Mouse (Mus musculus) macrophage (primary cell): ENCODE measurements around the gene Tle6. TPM values are rescaled to one million over a fixed set of nuclear protein-coding genes. Genes with fewer than 3 reads are reported as not detected.
A peak's percentile ranks its signal among the peaks of the same experiment; 100 is the strongest.

ENCODE experiments used
- H3K27ac ChIP-seq: fragments of 350-480 bp; formaldehyde crosslinking; 2 replicates; pipeline ENCODE4 v1.9.0; 2021
- H3K36me3 ChIP-seq: fragments of 350-480 bp; formaldehyde crosslinking; 2 replicates; pipeline ENCODE4 v1.9.0; 2021; ENCODE audit errors: inconsistent target
- H3K4me3 ChIP-seq: fragments of 350-480 bp; formaldehyde crosslinking; 2 replicates; pipeline ENCODE4 v1.9.0; 2021; ENCODE audit errors: inconsistent target
- H3K79me2 ChIP-seq: fragments of 350-480 bp; formaldehyde crosslinking; 2 replicates; pipeline ENCODE4 v1.9.0; 2021; ENCODE audit errors: inconsistent target
- WGBS: methylation state at CpG from one replicate; pipeline ENCODE4 v1.1.7; 2026; ENCODE audit warnings: inconsistent platforms; ENCODE audit not compliant: missing documents; 5-methylcytosine and 5-hydroxymethylcytosine counted together
- polyA plus RNA-seq: library from polyadenylated mRNA; stranded (reverse); fragments of 250-400 nt; gene quantifications from 3 replicates; pipeline ENCODE4 v1.2.4, GENCODE M21; 2018; ENCODE audit warnings: inconsistent platforms

Gene Tle6
- polyA plus RNA-seq, 1 experiment from 2014 or later = 17.4 TPM

- Histone ChIP-seq H3K4me3 (no peak overlapping the region), H3K27ac (no peak overlapping the region), H3K36me3 (peaks cover 11% of the 10 kb centered on the region; the same call in 1 of the 2 replicates), H3K79me2 (no peaks in the 10 kb centered on the region)
- 91% methylated on average over 9 of the region's 9 CpGs for WGBS
These were observed 31.2 kb downstream of the Tle6 start for GRCm38 (mm10) chr10:81569507-81570237.

GRCm38 (mm10) chr10:81568381-81569191, 32.3 kb downstream of the Tle6 start:
- WGBS = 51% methylated on average over 16 of the region's 16 CpGs
- peaks cover 4% of the 10 kb centered on the region for H3K79me2 ChIP-seq
- no peak overlapping the region for H3K27ac ChIP-seq
- H3K4me3 ChIP-seq = no peak overlapping the region
- peaks cover 16% of the 10 kb centered on the region; the same call in 1 of the 2 replicates for H3K36me3 ChIP-seq

DNA sequence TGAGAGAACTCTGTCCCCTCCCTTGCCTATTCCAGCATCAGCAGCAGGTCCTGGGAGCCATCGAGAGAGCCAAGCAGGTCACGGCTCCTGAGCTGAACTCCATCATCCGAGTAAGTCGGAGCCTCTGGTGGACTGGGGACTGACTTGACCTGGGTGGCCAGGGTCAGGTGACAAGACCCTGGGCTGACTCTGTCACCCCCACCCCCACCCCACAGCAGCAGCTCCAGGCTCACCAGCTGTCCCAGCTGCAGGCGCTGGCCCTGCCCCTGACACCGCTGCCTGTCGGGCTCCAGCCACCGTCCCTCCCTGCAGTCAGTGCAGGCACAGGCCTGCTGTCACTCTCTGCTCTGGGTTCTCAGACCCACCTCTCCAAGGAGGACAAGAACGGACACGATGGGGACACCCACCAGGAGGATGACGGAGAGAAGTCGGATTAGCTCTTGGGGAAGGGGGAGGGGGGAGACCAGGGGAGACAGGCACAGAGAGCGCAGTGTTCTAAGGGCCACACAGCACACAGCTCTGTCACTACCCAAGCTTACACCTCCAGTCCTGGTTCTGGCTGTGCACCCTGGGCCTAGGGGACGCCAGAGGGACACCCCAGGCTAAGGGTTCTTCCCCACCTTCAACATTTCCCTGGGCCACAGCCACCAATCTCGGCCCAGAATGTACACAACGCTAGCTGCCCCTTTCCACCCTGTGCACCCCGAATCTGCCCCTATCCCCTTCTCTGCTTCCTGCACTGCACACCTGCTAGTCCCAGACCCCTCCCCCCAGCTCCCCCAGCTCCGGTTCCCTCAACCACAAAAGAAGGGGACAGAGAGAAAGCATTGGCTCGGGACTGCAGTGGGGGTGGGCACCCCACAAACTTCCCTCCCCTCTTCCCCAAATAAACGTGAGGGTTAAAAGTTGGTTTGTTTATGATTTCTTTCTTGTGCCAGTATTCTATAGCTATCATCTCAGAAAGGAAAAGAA, 35.3 kb downstream of the Tle6 start:
- Histone ChIP-seq H3K27ac (no peak overlapping the region), H3K79me2 (peaks cover 35% of the 10 kb centered on the region), H3K36me3 (peaks cover 16% of the 10 kb centered on the region; the same call in 1 of the 2 replicates), H3K4me3 (no peak overlapping the region)
- WGBS = 78% methylated on average over 18 of the region's 20 CpGs

GRCm38 (mm10) chr10:81564734-81565133, 36.1 kb downstream of the Tle6 start:
- Histone ChIP-seq H3K27ac (no peak overlapping the region), H3K79me2 (peaks cover 43% of the 10 kb centered on the region), H3K36me3 (peaks cover 16% of the 10 kb centered on the region; the same call in 1 of the 2 replicates), H3K4me3 (no peak overlapping the region)
- 88% methylated on average over 10 of the region's 10 CpGs for WGBS

DNA sequence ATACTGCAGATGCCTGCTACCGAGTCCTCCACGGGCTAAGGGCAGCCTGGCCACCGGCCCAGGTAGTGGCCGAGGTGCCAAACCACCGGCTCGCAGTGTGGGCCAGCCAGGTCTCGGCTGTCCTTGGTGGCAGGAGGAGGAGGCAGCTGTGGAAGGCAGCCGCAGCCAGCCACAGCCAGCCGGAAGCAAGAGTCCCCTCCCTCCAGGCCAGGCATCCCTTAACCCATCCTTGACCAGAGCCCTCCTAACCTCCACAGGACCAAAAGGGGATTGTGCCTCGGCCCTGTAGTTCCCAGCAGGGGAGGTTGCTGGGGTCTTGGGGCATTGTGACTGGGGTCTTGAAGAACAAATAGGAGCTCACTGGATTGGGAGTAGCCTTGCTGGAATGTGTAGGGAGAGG, 36.7 kb downstream of the Tle6 start:
- Histone ChIP-seq H3K4me3 (no peak overlapping the region), H3K36me3 (peaks cover 16% of the 10 kb centered on the region; the same call in 1 of the 2 replicates), H3K79me2 (peaks cover 46% of the 10 kb centered on the region), H3K27ac (no peak overlapping the region)
- 44% methylated on average over 10 of the region's 10 CpGs for WGBS

DNA sequence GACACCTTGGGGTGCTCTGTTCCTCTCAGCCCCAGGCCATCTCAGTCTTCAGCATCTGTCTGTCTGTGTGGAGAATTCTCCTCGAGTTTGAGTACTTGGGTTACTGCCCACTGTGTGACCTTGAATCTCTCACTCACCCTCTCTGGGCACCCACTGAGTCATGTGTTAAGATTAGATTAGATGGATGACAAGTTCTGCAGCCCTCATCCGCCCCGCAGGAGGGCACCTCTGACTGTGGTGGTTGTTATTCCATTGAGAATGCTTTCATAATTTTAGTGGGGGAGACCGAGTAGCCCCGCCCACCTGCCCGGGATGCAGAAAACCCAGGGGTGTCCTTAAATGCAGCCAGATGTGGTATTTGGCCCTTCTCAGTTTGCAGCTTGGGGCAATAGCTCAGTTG, 37.4 kb downstream of the Tle6 start:
- whole genome bisulfite sequencing = 77% methylated on average over 6 of the region's 6 CpGs
- no peak overlapping the region for H3K27ac ChIP-seq

GRCm38 (mm10) chr10:81562411-81562810, 38.5 kb downstream of the Tle6 start:
- WGBS = 97% methylated on average over 6 of the region's 6 CpGs
- H3K27ac ChIP-seq = no peak overlapping the region
- peaks cover 16% of the 10 kb centered on the region; the same call in 1 of the 2 replicates for H3K36me3 ChIP-seq
- H3K79me2 ChIP-seq = peaks cover 49% of the 10 kb centered on the region
- H3K4me3 ChIP-seq = no peak overlapping the region

More for the DNA sequence above, 37.4 kb downstream of the Tle6 start:
- H3K79me2 ChIP-seq = peaks cover 49% of the 10 kb centered on the region
- H3K36me3 ChIP-seq = peaks cover 16% of the 10 kb centered on the region; the same call in 1 of the 2 replicates
- no peak overlapping the region for H3K4me3 ChIP-seq

- Histone ChIP-seq H3K4me3 (peak overlapping the region; percentile 87), H3K79me2 (peaks cover 49% of the 10 kb centered on the region), H3K27ac (peak overlapping the region; percentile 87), H3K36me3 (peaks cover 16% of the 10 kb centered on the region; the same call in 1 of the 2 replicates)
- 10% methylated on average over 13 of the region's 16 CpGs for WGBS
These were observed 40.0 kb downstream of the Tle6 start for GRCm38 (mm10) chr10:81560719-81561459.

- Histone ChIP-seq H3K27ac (peak overlapping the region; percentile 87), H3K79me2 (peaks cover 49% of the 10 kb centered on the region), H3K36me3 (peaks cover 7% of the 10 kb centered on the region; the same call in 1 of the 2 replicates), H3K4me3 (peak overlapping the region; percentile 87)
- under 1% methylated on average over 36 of the region's 36 CpGs for WGBS
These were observed 41.0 kb downstream of the Tle6 start for GRCm38 (mm10) chr10:81559627-81560539.

DNA sequence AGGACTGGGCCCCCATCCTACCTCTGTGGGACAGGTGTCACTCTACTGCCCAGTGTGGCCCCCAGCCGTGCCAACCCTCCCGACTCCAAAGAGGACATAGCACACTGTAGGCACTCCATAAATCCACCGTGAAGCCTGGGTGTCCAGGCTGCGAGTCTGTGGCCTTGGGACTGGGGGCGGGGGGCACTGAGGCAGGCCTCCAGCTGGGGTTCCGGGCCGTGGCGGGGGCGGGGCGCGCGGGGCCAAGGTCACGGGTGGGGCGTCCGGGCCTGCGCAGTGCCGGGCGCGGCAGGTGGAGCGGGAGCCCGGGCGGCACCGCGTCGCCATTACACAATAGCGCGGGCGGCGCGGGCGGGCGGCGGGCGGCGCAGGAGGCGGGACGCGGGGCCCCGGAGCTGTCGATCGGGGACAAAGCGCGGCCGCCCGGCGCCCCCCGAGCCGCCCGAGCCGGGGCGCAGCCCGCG, 41.7 kb downstream of the Tle6 start, which contains the start of gene Aes:
Aes (plus strand) TSS at position 326 of the 464 bp plus-strand sequence.
- Histone ChIP-seq H3K4me3 (peak within 1 kb of the TSS; percentile 87), H3K27ac (peak within 1 kb of the TSS; percentile 87), H3K36me3 (no peaks in the 10 kb centered on the region; the same call in 1 of the 2 replicates), H3K79me2 (peaks cover 49% of the 10 kb centered on the region)
- WGBS = 0% methylated on average over 42 of the region's 53 CpGs

DNA sequence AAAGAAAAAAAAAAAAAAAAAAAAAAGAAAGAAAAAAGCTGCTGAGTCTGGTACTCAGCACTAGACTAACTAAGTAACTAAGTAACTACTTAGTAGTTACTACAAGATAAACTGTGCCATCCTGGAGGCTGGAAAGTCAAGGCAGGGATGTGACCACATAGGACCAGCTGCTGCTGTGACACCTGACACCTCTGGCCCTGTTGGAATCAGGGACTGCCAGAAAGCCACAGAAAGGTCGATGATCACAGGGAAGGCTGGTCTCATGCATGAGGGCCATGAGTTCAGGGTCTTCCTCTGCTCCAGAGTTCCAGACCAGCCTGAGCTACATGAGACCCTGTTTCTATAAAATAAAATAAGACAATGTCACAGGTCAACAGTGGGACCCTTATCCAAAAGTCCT, 43.4 kb downstream of the Tle6 start:
- Histone ChIP-seq H3K36me3 (no peaks in the 10 kb centered on the region), H3K27ac (no peak overlapping the region), H3K4me3 (no peak overlapping the region), H3K79me2 (peaks cover 34% of the 10 kb centered on the region)
- 65% methylated on average over 1 of the region's 1 CpGs for WGBS

DNA sequence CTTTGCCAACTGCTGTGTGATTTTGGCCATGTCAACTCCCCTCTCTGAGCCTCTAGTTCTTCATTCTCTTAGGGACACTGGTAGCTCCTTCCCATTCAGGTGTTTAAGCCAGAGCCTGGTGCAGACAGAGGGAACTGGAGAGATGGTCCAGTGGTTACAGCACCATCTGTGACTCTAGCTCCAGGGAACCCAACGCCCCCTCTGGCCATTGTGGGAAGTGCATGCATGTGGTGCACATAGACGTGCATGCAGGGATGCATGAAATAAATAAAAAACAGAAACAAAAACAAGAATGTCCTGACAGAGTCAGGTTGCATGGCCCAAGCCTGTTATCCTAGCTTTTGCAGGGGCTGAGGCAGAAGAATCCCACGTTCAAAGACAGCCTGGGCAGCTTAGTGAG, 44.6 kb downstream of the Tle6 start:
- Histone ChIP-seq H3K36me3 (no peaks in the 10 kb centered on the region), H3K79me2 (peaks cover 22% of the 10 kb centered on the region), H3K4me3 (no peak overlapping the region), H3K27ac (no peak overlapping the region)
- WGBS = 86% methylated on average over 3 of the region's 3 CpGs
